Mouse (Mus musculus) embryo, embryonic 10.5 days (tissue): Measurements from ENCODE around the gene Myo3a.

ENCODE experiments used
- DNase-seq: peaks from one replicate; pipeline ENCODE4 v3.0.0-alpha.2; 2015; ENCODE audit warnings: low spot score

The Myo3a gene

DNA sequence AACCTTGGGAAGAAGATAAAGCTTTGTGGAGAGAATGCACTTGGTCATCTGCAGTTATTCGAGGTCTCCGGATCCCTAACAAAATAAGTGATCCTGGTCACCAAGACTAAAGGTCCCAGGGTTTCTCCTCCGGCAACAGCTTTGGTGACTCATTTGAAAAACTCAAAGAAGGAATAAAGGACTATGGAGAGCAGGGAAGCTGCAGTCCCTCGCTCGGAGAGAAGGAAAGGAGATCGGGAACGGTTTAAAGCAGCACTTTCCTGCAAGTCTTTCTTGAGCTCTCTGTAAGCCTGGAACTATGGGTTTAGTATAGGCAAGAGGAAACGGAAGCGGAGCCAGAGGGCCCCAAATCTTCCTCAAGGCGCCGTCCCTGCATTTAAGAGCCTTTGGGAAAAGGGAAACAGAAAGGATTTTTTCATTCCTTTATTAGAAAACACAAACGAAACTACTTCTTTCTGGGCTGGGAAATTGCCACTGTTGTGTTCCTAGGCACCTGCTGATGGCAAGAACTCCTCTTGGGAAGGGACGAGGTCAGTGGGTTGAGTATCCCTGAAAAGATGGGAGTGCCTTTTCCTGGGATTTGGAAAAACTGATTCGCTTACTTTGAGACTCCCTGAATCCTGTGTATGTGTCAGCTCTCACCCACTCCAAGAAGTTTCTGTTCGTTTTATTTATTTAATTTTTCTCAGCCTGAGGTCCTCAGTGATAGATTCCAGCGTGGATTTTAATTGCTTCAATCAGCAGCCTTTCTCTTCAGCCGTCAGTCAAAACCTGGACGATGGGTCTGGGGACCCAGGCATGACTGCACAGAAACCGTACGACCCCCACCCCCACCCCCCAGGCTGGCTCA is 393.9 kb downstream of the Myo3a start:
- DNase-seq: peak; percentile 28

GRCm38 (mm10) chr2:22621828-22622731 is 394.8 kb downstream of the Myo3a start, which contains the start of gene Gad2:
Gene Gad2 (plus strand): TSS chr2:22622205.
- peak; percentile 62 for DNase-seq

GRCm38 (mm10) chr2:22623111-22624070 is 396.1 kb downstream of the Myo3a start:
- peak; percentile 49 for DNase-seq

DNA sequence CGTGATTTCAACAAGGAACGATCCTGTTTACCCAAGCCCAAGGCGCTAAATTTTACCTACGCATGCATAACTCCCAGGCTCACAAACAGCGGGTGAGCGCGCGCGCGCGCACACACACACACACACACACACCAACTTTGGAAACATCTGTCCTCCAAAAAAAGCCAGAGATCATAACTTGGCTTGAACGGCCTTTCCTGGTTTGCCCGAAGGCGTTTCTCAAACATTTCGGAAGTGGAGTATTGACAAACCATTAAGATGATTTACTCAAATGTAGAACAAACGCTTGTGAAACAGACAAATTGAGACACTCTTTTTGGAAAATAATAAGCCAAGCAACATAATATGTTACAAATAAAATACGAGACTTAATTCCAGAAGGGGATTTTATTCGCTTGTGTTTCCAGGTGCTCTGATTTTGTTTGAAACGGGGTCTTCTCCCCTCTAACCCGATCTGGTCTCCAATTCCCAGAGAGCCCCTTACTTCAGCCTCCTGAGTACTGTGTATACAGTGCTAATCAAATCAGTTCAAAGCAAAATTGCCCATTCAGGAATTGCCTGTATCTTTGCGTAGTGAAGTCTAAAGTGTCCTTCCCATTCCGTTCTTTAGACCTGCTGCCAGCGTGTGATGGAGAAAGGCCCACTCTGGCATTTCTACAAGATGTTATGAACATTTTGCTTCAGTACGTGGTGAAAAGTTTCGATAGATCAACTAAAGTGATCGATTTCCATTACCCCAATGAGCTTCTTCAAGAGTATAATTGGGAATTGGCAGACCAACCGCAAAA is 397.1 kb downstream of the Myo3a start:
- peak; percentile 56 for DNase-seq

DNA sequence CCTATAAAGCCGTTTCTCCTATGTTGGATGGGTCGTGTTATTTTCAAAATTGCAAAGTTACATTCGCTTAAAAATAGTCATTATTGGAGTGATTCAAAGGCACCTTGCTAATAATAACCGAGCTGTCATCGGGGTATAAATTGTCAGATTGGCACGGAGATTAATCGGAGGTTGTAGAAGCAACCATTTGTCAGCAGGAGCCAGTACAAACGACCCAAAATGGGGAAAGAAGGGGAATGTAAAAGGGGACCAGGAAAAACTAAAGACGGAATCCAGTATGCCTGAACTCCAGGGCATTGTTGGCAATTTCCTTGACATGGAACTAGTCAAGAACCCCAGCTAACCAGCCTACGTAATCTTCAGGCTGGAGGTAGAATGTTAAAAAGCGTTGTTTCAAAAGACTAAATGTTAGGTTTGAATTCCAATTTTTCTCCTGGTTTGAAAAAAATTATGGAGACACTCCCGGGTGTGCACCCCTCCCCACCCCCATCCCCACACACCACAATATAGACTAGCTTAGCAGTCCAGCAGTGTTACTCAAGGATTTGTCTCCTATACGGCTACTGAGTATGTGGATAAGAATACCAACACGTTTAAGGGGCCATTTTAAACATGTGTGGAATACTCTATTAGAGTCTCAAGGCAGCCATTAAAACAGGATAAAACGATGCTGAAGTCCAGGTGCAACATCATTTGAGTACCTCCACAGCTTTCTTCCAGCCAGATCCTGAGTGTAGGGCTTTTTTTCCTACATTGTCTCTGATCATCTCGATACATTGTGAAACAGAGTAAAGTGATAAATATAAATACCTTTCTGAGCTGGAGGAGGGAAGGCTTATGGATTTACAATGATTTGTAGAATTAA is 398.0 kb downstream of the Myo3a start:
- peak; percentile 22 for DNase-seq

DNA sequence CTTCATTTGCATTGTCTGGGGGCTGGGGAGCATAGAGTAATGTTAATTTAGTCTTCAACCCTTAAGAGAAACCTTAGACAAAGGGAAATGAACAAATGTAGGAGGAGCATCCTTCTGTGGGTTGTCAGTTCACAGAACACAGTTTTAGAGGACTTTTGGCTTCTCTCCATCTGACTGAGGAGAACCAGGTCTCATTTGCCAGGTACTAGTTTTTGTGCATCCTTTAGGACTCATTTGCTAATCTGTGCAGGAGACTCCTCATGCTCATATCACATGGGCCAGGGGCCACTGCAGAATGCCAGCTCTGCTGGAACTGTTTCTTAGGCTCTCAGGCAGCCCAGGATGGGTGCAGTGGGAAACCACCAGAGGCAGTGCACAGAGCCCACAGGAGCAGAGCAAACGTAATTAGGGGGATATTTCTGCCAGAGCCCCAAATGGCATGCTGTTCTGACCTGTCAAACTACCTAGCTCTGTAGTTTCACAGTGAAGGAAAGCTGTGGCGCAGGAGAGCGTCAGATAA is 399.9 kb downstream of the Myo3a start:
- DNase-seq: no peak

- DNase-seq: no peak
Measured at GRCm38 (mm10) chr2:22627819-22628432, 400.6 kb downstream of the Myo3a start.

DNA sequence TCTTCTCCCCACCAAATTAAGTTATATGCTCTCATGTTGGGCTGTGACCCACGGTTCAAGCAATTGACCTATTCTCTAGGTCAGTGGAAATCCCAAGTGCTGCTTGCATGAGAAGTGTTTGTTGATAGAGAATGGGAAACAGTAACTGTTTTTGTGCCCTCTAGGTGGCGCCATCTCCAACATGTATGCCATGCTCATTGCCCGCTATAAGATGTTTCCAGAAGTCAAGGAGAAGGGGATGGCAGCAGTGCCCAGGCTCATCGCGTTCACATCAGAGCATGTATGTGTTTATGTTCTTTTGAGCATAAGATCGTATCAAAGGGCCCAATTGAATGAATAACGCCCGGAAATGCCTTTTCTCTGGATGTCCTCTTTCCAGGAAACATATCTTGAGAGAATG is 407.5 kb downstream of the Myo3a start:
- peak; percentile 31 for DNase-seq

GRCm38 (mm10) chr2:22646134-22646533 is 418.8 kb downstream of the Myo3a start:
- DNase-seq: no peak

- no peak for DNase-seq
Measured at GRCm38 (mm10) chr2:22648394-22648793, 421.1 kb downstream of the Myo3a start.

- DNase-seq: no peak
Measured at GRCm38 (mm10) chr2:22651826-22652225, 424.5 kb downstream of the Myo3a start.

DNA sequence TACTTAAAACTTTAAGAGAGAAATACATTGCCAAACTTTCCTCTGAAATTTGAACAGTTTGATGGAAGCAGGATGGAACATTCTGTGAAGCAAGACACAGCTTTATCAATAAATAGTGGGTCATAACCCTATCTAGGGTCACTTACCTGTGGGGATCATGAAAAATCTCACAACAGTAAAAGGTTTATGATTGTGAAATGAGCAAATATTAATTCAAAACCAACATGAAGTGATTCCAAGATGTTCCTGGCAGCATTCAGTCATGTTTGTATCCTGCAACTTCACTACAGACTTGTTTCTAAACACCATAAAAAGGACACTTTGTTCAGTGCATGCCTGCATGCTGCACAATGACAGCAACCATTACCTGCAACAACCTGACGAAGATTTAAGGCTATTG is 436.4 kb downstream of the Myo3a start:
- DNase-seq: no peak
